Mouse (Mus musculus): ENCODE results near the gene Mbd5. TPM values are rescaled to one million over a fixed set of nuclear protein-coding genes. Genes with fewer than 3 reads are reported as not detected.

Mbd5 gene
- 1.9 and 2.4 TPM in 2 replicates for polyA plus RNA-seq (2012; rRNA removed)

GRCm38 (mm10) chr2:48948841-48949584 is at the start of gene Mbd5:
Mbd5 (plus strand) TSS chr2:48949508.

DNA sequence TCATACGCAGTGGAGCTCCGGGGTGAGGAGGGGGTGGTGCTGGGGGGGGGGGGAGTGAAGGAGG is 776 bp downstream of the Mbd5 start, which contains the start of gene Orc4:
Gene Orc4 (minus strand): TSS at position 26 of the 64 bp plus-strand sequence.

Other genes starting within 250 kb of the Mbd5 start
- 1.4 and 1.5 TPM in 2 replicates for gene Acvr2a, start 135.4 kb upstream of the Mbd5 start, polyA plus RNA-seq (2012; rRNA removed)
- 18.4 and 21.9 TPM in 2 replicates for gene Orc4, start 769 bp downstream of the Mbd5 start, polyA plus RNA-seq (2012; rRNA removed)

All from liver, embryonic 14 days (tissue).